Mouse (Mus musculus): ENCODE results near the gene Cytip. TPM values are rescaled to one million over a fixed set of nuclear protein-coding genes. Genes with fewer than 3 reads are reported as not detected.

Cytip gene
- 100 to 1,000 TPM in 3 of 26 experiments, 10 to 100 TPM in 6, 1 to 10 TPM in 17; 1.1 to 177 (median 4.6) TPM for total RNA-seq (2018; cell fraction: chromatin; rRNA removed)
- total RNA-seq (2018; cell fraction: cytosol; rRNA removed) = 10 to 100 TPM in 13 of 26 experiments, 1 to 10 TPM in 13; 2.3 to 48.0 (median 13.0) TPM
- total RNA-seq (2018; cell fraction: nucleus; rRNA removed) = 10 to 100 TPM in 12 of 26 experiments, 1 to 10 TPM in 14; 1.7 to 77.7 (median 8.6) TPM
- 14.2 to 22.4 TPM (median 20.1 TPM) in 3 replicates for polyA plus RNA-seq (2018)

- 92% methylated on average over 4 of the region's 4 CpGs for WGBS (ENCODE audit: missing documents)
- Histone ChIP-seq H3K4me3 (ENCODE audit: inconsistent target) (no peak within 1 kb of the TSS), H3K27ac (no peak within 1 kb of the TSS), H3K36me3 (ENCODE audit: inconsistent target) (no peaks in the 10 kb centered on the region), H3K79me2 (ENCODE audit: inconsistent target) (no peaks in the 10 kb centered on the region)
Observed at GRCm38 (mm10) chr2:58195346-58195745, at the start of gene Cytip. TSS of gene Cytip (minus strand) at chr2:58195532.

- Histone ChIP-seq H3K4me3 (ENCODE audit: inconsistent target) (no peak overlapping the region), H3K27ac (no peak overlapping the region), H3K79me2 (ENCODE audit: inconsistent target) (no peaks in the 10 kb centered on the region), H3K36me3 (ENCODE audit: inconsistent target) (no peaks in the 10 kb centered on the region)
- 95% methylated on average over 4 of the region's 4 CpGs for WGBS (ENCODE audit: missing documents)
Observed at GRCm38 (mm10) chr2:58240639-58241038, 45.3 kb upstream of the Cytip start.

DNA sequence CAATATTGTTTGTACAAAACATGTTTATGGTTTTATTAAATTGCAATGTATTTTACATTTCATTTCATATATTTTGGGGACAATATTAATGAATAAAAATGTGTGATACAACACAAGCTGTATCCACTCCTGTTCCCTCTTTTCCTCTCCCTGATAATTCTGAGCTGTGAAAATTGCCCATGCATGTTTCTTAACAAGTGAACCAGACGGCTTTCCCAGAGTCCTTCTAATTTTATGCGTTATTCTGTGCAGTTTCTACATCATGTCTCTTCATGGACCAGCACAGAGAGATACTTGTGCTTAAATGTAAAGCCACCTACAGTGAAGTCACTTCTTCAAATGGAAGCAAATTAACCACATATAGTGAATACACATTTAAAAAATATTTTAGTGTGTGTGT lies 42.2 kb upstream of the Cytip start:
- H3K36me3 ChIP-seq (ENCODE audit: inconsistent target) = no peaks in the 10 kb centered on the region
- H3K79me2 ChIP-seq (ENCODE audit: inconsistent target) = no peaks in the 10 kb centered on the region
- WGBS (ENCODE audit: missing documents) = 86% methylated on average over 2 of the region's 2 CpGs
- no peak overlapping the region for H3K27ac ChIP-seq
- no peak overlapping the region for H3K4me3 ChIP-seq (ENCODE audit: inconsistent target)

- Histone ChIP-seq H3K27ac (no peak overlapping the region), H3K79me2 (ENCODE audit: inconsistent target) (no peaks in the 10 kb centered on the region), H3K36me3 (ENCODE audit: inconsistent target) (no peaks in the 10 kb centered on the region), H3K4me3 (ENCODE audit: inconsistent target) (no peak overlapping the region)
- WGBS (ENCODE audit: missing documents) = 64% methylated on average over 6 of the region's 6 CpGs
Observed at GRCm38 (mm10) chr2:58199442-58199841, 4.1 kb upstream of the Cytip start.

GRCm38 (mm10) chr2:58196880-58197279 lies 1.5 kb upstream of the Cytip start:
- no peaks in the 10 kb centered on the region for H3K36me3 ChIP-seq (ENCODE audit: inconsistent target)
- H3K27ac ChIP-seq = no peak overlapping the region
- 14% methylated on average over 1 of the region's 1 CpGs for WGBS (ENCODE audit: missing documents)
- H3K79me2 ChIP-seq (ENCODE audit: inconsistent target) = no peaks in the 10 kb centered on the region
- H3K4me3 ChIP-seq (ENCODE audit: inconsistent target) = no peak overlapping the region

GRCm38 (mm10) chr2:58194422-58195115 lies 763 bp downstream of the Cytip start:
- H3K27ac ChIP-seq = no peak overlapping the region
- H3K36me3 ChIP-seq (ENCODE audit: inconsistent target) = no peaks in the 10 kb centered on the region
- no peaks in the 10 kb centered on the region for H3K79me2 ChIP-seq (ENCODE audit: inconsistent target)
- H3K4me3 ChIP-seq (ENCODE audit: inconsistent target) = no peak overlapping the region
- 89% methylated on average over 8 of the region's 10 CpGs for WGBS (ENCODE audit: missing documents)

DNA sequence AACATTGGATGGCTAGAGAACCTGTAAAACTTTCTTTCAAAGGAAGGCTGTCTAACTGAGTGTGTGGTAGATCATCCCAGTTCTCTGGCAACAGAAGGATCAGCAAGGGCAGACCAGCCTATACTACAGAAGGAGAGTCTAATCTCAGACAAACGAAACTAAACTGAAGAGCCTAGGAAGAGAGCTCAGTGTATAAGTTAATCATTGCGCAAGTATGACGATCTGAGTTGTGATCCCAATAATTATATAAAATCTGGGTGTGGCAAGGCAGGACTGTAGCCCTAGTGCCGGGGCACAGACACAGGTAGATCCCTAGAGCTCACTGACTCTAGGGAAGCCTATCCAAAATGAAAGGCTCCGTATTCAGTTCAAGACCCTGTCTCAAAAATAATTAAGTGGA lies 3.2 kb downstream of the Cytip start:
- Histone ChIP-seq H3K27ac (no peak overlapping the region), H3K36me3 (ENCODE audit: inconsistent target) (no peaks in the 10 kb centered on the region), H3K79me2 (ENCODE audit: inconsistent target) (no peaks in the 10 kb centered on the region), H3K4me3 (ENCODE audit: inconsistent target) (no peak overlapping the region)
- WGBS (ENCODE audit: missing documents) = 87% methylated on average over 5 of the region's 5 CpGs

DNA sequence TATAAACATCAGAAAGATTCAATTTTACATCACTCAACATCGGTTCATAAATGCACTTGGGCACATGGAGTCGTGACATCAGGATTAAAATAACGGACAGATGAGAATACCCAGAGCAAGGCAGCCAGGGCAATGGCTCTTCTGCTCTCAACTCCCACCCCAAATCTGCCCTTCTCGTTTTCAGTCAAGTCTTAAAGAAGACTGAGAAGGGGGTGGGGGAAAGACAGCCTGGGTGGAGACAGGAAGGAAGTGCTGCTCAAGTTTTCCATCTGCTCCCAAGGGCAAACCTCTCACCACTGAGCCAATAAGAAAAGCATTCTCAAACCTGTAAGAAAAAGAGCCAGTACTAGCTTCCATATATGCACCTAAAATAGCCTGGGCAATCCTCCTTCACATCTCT lies 5.8 kb downstream of the Cytip start:
- whole genome bisulfite sequencing (ENCODE audit: missing documents) = 68% methylated on average over 4 of the region's 4 CpGs
- H3K27ac ChIP-seq = no peak overlapping the region
- no peak overlapping the region for H3K4me3 ChIP-seq (ENCODE audit: inconsistent target)
- H3K36me3 ChIP-seq (ENCODE audit: inconsistent target) = no peaks in the 10 kb centered on the region
- H3K79me2 ChIP-seq (ENCODE audit: inconsistent target) = no peaks in the 10 kb centered on the region

DNA sequence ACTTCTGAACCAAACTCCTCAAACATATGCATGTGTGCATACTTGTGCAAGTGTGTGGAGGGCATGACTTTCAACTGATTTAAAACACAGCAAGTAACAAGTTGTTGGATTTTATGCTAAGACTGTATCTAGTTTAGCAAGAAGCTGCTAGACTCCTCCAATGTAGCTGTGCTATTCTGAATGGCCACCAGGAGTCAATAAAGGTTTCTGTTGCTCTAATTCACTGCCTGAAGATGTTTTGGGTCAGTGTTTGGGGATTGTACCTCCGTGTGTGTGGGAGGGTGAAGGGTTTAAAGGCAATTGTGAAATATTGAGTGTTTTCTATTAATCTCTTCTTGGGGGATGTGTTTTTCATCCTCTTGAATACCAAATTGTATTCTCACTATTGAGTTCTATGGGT lies 6.4 kb downstream of the Cytip start:
- no peak overlapping the region for H3K4me3 ChIP-seq (ENCODE audit: inconsistent target)
- 50% methylated on average over 1 of the region's 1 CpGs for WGBS (ENCODE audit: missing documents)
- no peak overlapping the region for H3K27ac ChIP-seq
- H3K79me2 ChIP-seq (ENCODE audit: inconsistent target) = no peaks in the 10 kb centered on the region
- H3K36me3 ChIP-seq (ENCODE audit: inconsistent target) = no peaks in the 10 kb centered on the region

DNA sequence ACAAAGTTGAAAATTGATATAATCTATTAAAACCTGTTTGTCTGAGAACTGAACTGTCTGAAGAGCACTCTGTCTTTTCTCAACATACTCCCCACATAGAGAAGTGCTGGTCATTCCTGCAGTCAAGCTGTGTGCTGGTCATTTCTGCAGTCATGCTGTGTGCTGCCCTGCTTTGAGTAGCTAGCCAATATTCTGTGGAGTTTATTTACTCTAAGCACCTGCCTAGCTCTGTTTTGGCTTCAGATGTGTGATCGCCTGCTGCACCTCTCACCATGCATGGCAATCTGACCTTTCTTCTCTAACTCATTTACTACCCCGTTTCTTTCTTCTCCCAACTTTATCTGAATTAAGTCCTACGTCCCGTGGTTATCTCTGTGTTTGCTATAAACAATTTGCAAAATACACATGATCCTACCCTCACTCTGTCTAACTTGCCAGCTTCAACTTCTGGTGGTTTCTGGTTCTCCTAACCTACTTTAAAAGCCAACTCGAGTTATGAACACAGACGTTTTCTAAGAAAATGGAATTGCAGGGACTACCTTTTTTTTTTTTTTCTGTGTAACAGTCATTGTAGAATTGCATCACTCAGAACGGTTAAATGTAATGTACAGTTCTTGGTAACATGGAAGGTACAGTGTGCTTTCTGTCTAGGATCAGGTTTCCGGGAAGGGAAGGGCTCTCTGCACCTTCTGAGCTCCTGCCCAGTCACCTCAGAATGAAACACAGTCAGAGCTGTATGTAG lies 7.9 kb downstream of the Cytip start:
- Histone ChIP-seq H3K79me2 (ENCODE audit: inconsistent target) (no peaks in the 10 kb centered on the region), H3K27ac (no peak overlapping the region), H3K4me3 (ENCODE audit: inconsistent target) (no peak overlapping the region), H3K36me3 (ENCODE audit: inconsistent target) (no peaks in the 10 kb centered on the region)
- 55% methylated on average over 8 of the region's 8 CpGs for WGBS (ENCODE audit: missing documents)

GRCm38 (mm10) chr2:58184197-58184596 lies 11.1 kb downstream of the Cytip start:
- H3K79me2 ChIP-seq (ENCODE audit: inconsistent target) = no peaks in the 10 kb centered on the region
- H3K4me3 ChIP-seq (ENCODE audit: inconsistent target) = no peak overlapping the region
- no peaks in the 10 kb centered on the region for H3K36me3 ChIP-seq (ENCODE audit: inconsistent target)
- no peak overlapping the region for H3K27ac ChIP-seq
- 54% methylated on average over 2 of the region's 2 CpGs for WGBS (ENCODE audit: missing documents)

DNA sequence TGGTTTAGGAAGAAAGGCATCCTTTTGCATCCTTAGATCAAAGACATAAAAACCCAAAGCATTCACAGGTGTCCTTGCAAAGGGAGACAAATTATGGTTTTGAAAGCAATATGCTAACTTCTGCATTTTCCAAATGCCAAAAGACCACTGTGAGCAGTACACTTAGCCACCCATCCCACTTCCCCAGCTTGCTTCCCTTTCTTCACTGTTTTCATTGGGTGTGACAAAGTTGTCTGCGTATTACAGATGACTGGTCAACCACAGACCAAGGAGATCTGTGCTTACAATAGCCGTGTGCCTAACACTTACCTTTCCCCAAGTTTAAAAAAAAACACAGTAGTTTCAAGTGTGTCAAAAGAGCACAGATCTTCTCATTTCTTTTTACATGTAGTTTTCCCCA lies 11.7 kb downstream of the Cytip start:
- Histone ChIP-seq H3K36me3 (ENCODE audit: inconsistent target) (no peaks in the 10 kb centered on the region), H3K27ac (no peak overlapping the region), H3K4me3 (ENCODE audit: inconsistent target) (no peak overlapping the region), H3K79me2 (ENCODE audit: inconsistent target) (no peaks in the 10 kb centered on the region)
- 0% methylated on average over 2 of the region's 2 CpGs for WGBS (ENCODE audit: missing documents)

GRCm38 (mm10) chr2:58180776-58181175 lies 14.6 kb downstream of the Cytip start:
- H3K79me2 ChIP-seq (ENCODE audit: inconsistent target) = no peaks in the 10 kb centered on the region
- no peak overlapping the region for H3K27ac ChIP-seq
- no peaks in the 10 kb centered on the region for H3K36me3 ChIP-seq (ENCODE audit: inconsistent target)
- no peak overlapping the region for H3K4me3 ChIP-seq (ENCODE audit: inconsistent target)
- 14% methylated on average over 1 of the region's 1 CpGs for WGBS (ENCODE audit: missing documents)

GRCm38 (mm10) chr2:58179056-58179455 lies 16.3 kb downstream of the Cytip start:
- WGBS (ENCODE audit: missing documents) = 13% methylated on average over 1 of the region's 1 CpGs
- H3K79me2 ChIP-seq (ENCODE audit: inconsistent target) = no peaks in the 10 kb centered on the region
- no peak overlapping the region for H3K27ac ChIP-seq
- no peak overlapping the region for H3K4me3 ChIP-seq (ENCODE audit: inconsistent target)
- H3K36me3 ChIP-seq (ENCODE audit: inconsistent target) = no peaks in the 10 kb centered on the region

Measured in macrophage (primary cell).